Mouse (Mus musculus) gastrocnemius, postnatal 10 days (tissue): ENCODE measurements around the gene Anks3. TPM values are rescaled to one million over a fixed set of nuclear protein-coding genes. Genes with fewer than 3 reads are reported as not detected.

Source experiments
- DNase-seq: peaks from one replicate; pipeline ENCODE4 v3.0.0; 2021; ENCODE audit warnings: mixed read lengths
- long read RNA-seq, 2 experiments: library from polyadenylated mRNA; stranded (forward); transcript quantifications; one replicate each; pipeline ENCODE4 v2.0.0; 2021
- total RNA-seq, 2 experiments: library from RNA; stranded (reverse); gene quantifications; 2 replicates each; pipeline ENCODE4 v1.2.3; 2021

Anks3 gene
- 10 to 100 TPM; 14.9 to 21.5 TPM for total RNA-seq
- long read RNA-seq, experiment 1, partial matches to known transcripts = 3 of 21 reads
- long read RNA-seq, experiment 1, other reads (novel, unspliced or antisense) = 15 of 21 reads
- long read RNA-seq, experiment 2, partial matches to known transcripts = 2 of 19 reads
- long read RNA-seq, experiment 2, other reads (novel, unspliced or antisense) = 14 of 19 reads

GRCm38 (mm10) chr16:4963797-4964709, at the start of gene Anks3:
Gene Anks3, minus strand, starts transcription at chr16:4964205.
- DNase-seq = peak; percentile 94

GRCm38 (mm10) chr16:5013054-5013838, 49.2 kb upstream of the Anks3 start, which contains the start of gene Rogdi:
Gene Rogdi, minus strand, starts transcription at chr16:5013553.
- DNase-seq = peak; percentile 96

GRCm38 (mm10) chr16:5012036-5013005, 48.3 kb upstream of the Anks3 start:
- DNase-seq = no peak

GRCm38 (mm10) chr16:5011285-5011684, 47.3 kb upstream of the Anks3 start:
- DNase-seq = no peak

- DNase-seq = no peak
These were observed 46.4 kb upstream of the Anks3 start for GRCm38 (mm10) chr16:5010371-5010935.

GRCm38 (mm10) chr16:5008076-5008475, 44.1 kb upstream of the Anks3 start:
- no peak for DNase-seq

GRCm38 (mm10) chr16:5007492-5007891, 43.5 kb upstream of the Anks3 start:
- no peak for DNase-seq

- no peak for DNase-seq
These were observed 43.1 kb upstream of the Anks3 start, which contains the start of gene Smim22 for GRCm38 (mm10) chr16:5007067-5007466. Gene Smim22, plus strand, starts transcription at chr16:5007288.

GRCm38 (mm10) chr16:5000611-5001010, 36.6 kb upstream of the Anks3 start:
- DNase-seq = no peak

- DNase-seq = no peak
These were observed 35.0 kb upstream of the Anks3 start for GRCm38 (mm10) chr16:4998984-4999383.

- DNase-seq = no peak
These were observed 33.5 kb upstream of the Anks3 start, which contains the start of gene Sept12 for GRCm38 (mm10) chr16:4997553-4997952. Gene Sept12, minus strand, starts transcription at chr16:4997852.

- no peak for DNase-seq
These were observed 29.3 kb upstream of the Anks3 start for GRCm38 (mm10) chr16:4993276-4993675.

GRCm38 (mm10) chr16:4984717-4985116, 20.7 kb upstream of the Anks3 start:
- DNase-seq = no peak

- no peak for DNase-seq
These were observed 15.9 kb upstream of the Anks3 start for GRCm38 (mm10) chr16:4979755-4980380.

GRCm38 (mm10) chr16:4978275-4979051, 14.5 kb upstream of the Anks3 start:
- no peak for DNase-seq

GRCm38 (mm10) chr16:4976180-4976579, 12.2 kb upstream of the Anks3 start:
- no peak for DNase-seq

- DNase-seq = no peak
These were observed 10.5 kb upstream of the Anks3 start for GRCm38 (mm10) chr16:4974521-4974920.

GRCm38 (mm10) chr16:4971626-4972025, 7.6 kb upstream of the Anks3 start:
- no peak for DNase-seq

GRCm38 (mm10) chr16:4969055-4969843, 5.2 kb upstream of the Anks3 start:
- no peak for DNase-seq
